Mouse (Mus musculus) heart, postnatal 0 days (tissue): ENCODE measurements around the gene Tead2.

Experiments used
- CTCF ChIP-seq: IDR thresholded peaks from 2 replicates; pipeline ENCODE4 v1.5.1; 2016; ENCODE audit warnings: antibody characterized with exemption, control low read depth, low read depth
- EP300 ChIP-seq: IDR thresholded peaks from 2 replicates; pipeline ENCODE4 v1.6.1; 2016; ENCODE audit warnings: antibody characterized with exemption, low read depth

DNA sequence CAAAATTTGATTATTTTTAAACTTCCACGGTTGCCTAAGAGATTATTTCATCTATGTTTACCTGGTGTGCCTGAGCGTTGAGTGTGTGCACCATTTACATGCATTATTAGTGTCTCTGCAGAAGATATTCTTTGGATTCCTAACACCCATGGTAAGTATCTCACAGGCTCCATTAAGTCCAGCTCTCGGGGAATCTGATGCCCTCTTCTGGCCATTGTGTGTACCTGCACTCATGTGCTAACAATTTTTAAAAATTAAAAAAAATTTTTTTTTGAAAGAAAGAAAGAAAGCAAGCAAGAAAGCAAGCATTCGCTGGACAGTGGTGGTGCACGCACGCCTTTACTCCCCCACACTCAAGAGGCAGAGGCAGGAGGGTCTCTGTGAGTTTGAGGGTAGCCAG lies 7.3 kb upstream of the Tead2 start:
- TF ChIP-seq CTCF, result no peak
- TF ChIP-seq EP300, result no peak
